Mouse (Mus musculus): Measurements from ENCODE around the gene Ttll11. TPM values are rescaled to one million over a fixed set of nuclear protein-coding genes. Genes with fewer than 3 reads are reported as not detected.

Gene Ttll11
- polyA plus RNA-seq, 1 experiment from 2014 or later = 2.4 TPM

GRCm38 (mm10) chr2:35963280-35963679 lies 16.4 kb downstream of the Ttll11 start:
- Histone ChIP-seq H3K4me3 (no peak overlapping the region), H3K4me2 (replicated peaks) (no peak overlapping the region), H3K4me1 (no peaks in the 10 kb centered on the region), H3K27ac (no peak overlapping the region), H3K9ac (no peak overlapping the region), H3K9me3 (no peaks in the 10 kb centered on the region), H3K36me3 (no peaks in the 10 kb centered on the region), H3K27me3 (no peaks in the 10 kb centered on the region)
- no peak for ATAC-seq (ENCODE audit: insufficient number of reproducible peaks, insufficient read depth, low FRiP score, low TSS enrichment)
- WGBS = 67% methylated on average over 2 of the region's 2 CpGs

DNA sequence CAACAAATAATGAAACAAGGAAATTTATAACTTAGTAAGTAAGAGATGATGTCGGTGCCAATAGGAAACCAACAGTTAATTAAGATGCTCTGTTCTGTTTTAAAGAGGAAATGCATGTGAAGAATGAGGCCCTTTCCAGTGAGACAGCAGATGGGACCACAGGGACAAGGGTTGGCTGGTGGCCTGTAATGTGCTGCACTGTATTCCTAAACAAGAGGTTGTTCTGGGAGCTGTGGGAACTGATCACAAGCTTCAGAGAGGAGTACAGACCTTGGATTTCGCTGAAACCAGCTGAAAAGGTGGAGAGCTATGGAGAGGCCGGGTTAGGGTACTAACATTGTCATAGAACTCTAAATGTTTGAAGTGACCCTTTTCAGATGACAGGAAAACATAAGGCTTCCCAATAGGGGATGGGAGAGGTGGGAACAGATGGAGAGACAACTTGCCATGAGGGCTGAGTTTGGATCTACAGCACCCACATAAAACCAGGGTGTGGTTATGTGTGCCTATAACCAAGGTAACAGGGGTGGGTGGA lies 18.1 kb downstream of the Ttll11 start:
- no peak overlapping the region for H3K9ac ChIP-seq
- H3K9me3 ChIP-seq = no peaks in the 10 kb centered on the region
- H3K27me3 ChIP-seq = no peaks in the 10 kb centered on the region
- 85% methylated on average over 3 of the region's 3 CpGs for WGBS
- no peaks in the 10 kb centered on the region for H3K4me1 ChIP-seq
- no peak overlapping the region for H3K4me3 ChIP-seq
- no peaks in the 10 kb centered on the region for H3K36me3 ChIP-seq
- H3K27ac ChIP-seq = no peak overlapping the region
- H3K4me2 ChIP-seq (replicated peaks) = no peak overlapping the region
- ATAC-seq (ENCODE audit: insufficient number of reproducible peaks, insufficient read depth, low FRiP score, low TSS enrichment) = no peak

- Histone ChIP-seq H3K9ac (no peak overlapping the region), H3K4me1 (no peaks in the 10 kb centered on the region), H3K27me3 (no peaks in the 10 kb centered on the region), H3K4me2 (replicated peaks) (no peak overlapping the region), H3K4me3 (no peak overlapping the region), H3K36me3 (no peaks in the 10 kb centered on the region), H3K27ac (no peak overlapping the region), H3K9me3 (no peaks in the 10 kb centered on the region)
- WGBS = 73% methylated on average over 7 of the region's 7 CpGs
- no peak for ATAC-seq (ENCODE audit: insufficient number of reproducible peaks, insufficient read depth, low FRiP score, low TSS enrichment)
Measured at GRCm38 (mm10) chr2:35957471-35958140, 22.1 kb downstream of the Ttll11 start.

DNA sequence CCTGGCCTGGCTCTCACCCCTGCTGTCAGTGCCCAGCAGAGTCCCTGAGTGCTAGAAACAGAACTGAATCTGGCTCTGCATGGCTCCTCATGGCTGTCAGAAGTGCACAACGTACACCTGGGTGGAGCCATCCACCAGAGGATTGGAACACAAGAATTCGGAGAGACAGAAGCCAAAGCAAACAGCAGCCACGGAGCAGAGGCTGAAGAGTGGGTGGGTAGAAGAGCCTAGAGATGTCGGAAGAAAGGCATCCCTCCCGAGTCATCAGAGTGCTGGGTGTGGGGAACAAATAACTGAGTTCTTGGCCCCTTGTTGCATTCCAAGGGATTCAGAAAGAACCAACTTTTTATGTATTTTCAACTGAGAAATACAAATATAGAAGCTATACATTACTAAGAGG lies 24.5 kb downstream of the Ttll11 start:
- Histone ChIP-seq H3K9me3 (no peaks in the 10 kb centered on the region), H3K36me3 (no peaks in the 10 kb centered on the region), H3K9ac (no peak overlapping the region), H3K4me2 (replicated peaks) (no peak overlapping the region), H3K4me3 (no peak overlapping the region), H3K27me3 (no peaks in the 10 kb centered on the region), H3K4me1 (no peaks in the 10 kb centered on the region), H3K27ac (no peak overlapping the region)
- ATAC-seq (ENCODE audit: insufficient number of reproducible peaks, insufficient read depth, low FRiP score, low TSS enrichment) = no peak
- WGBS = 55% methylated on average over 5 of the region's 5 CpGs

DNA sequence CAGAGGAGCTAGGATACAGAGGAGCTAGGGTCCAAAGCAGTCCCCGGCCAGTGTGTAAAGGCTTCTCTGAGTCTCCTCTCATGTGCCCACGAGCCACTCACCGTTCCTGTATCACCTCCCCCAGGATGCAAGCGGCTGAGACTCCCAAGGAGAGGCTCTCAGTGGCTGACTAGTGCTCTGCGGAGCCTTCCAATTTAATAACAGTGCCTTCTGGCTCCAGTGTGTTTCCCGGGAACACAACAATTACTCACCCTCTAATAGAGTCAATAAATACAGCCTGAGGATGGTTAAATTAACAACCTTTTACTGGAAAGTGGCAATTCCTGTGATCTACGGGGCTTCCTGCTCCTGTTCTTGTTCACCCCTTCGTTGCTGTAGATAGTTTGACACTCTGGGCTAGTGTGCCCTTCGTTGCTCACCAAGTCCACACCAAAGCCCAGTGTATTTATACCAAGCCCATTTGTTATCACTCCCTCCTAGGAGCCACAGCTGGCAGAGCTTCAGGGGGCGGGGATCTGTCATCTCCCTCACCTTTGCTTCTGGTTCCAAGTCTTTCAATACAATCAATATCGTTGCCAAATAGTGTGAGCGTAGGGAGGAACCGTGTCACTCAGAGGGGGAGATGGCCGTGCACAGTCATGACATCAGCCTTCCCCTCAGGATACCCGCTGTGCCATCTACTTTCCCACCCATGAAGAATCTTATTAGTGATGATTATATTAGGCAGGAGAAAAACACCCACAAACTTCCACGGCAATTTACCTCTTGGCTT lies 27.3 kb downstream of the Ttll11 start:
- no peak overlapping the region for H3K4me2 ChIP-seq (replicated peaks)
- no peak overlapping the region for H3K4me3 ChIP-seq
- no peaks in the 10 kb centered on the region for H3K4me1 ChIP-seq
- peaks cover 11% of the 10 kb centered on the region; the same call in 1 of the 2 replicates for H3K9me3 ChIP-seq
- no peak overlapping the region for H3K9ac ChIP-seq
- H3K27ac ChIP-seq = no peak overlapping the region
- WGBS = 71% methylated on average over 16 of the region's 16 CpGs
- H3K36me3 ChIP-seq = no peaks in the 10 kb centered on the region
- no peak for ATAC-seq (ENCODE audit: insufficient number of reproducible peaks, insufficient read depth, low FRiP score, low TSS enrichment)
- H3K27me3 ChIP-seq = no peaks in the 10 kb centered on the region

DNA sequence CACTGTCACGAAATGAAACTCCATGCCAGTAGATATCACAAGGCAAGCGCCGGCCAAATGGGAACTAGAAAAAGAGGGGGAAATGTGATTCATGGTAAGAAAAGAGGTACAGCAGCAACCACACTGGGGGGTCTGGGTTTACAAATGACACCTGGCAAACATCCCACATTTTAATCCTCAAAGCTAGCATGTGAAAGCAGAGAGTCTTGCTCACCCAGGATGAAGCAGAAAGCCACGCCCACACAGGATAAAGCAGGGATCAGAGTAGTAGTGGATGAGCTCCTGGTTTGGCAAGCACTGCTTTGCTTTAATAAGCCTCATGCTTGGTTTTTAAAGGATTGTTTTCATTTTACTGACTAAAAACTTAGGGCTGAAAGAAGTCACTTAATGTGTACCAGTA lies 34.8 kb downstream of the Ttll11 start:
- ATAC-seq (ENCODE audit: insufficient number of reproducible peaks, insufficient read depth, low FRiP score, low TSS enrichment) = no peak
- 79% methylated on average over 4 of the region's 4 CpGs for WGBS
- no peak overlapping the region for H3K9ac ChIP-seq
- H3K4me2 ChIP-seq (replicated peaks) = no peak overlapping the region
- no peak overlapping the region for H3K27ac ChIP-seq
- H3K4me1 ChIP-seq = no peaks in the 10 kb centered on the region
- no peaks in the 10 kb centered on the region for H3K27me3 ChIP-seq
- no peaks in the 10 kb centered on the region for H3K36me3 ChIP-seq
- no peak overlapping the region for H3K4me3 ChIP-seq
- peaks cover 9% of the 10 kb centered on the region; the same call in 1 of the 2 replicates for H3K9me3 ChIP-seq

DNA sequence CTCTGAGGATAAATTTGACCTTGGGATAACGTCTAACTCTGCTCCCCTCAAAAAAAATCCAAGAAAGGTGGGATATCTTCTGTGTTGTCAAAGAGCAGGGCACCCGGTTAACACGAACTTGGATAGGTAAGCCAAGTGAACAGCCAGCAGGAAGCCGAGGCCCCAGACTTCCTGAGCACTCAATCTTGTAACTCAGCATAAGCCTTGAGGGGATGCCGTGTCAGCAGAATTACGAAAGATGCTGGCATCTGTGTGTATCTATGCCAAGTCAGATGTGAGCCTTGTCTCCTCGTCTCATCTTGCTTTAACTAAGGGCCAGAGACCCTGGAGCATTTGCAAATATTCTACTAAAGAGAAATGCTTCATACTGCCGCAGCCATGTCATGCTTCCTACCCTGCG lies 36.8 kb downstream of the Ttll11 start:
- Histone ChIP-seq H3K4me3 (no peak overlapping the region), H3K4me1 (no peaks in the 10 kb centered on the region), H3K27ac (no peak overlapping the region), H3K9me3 (no peaks in the 10 kb centered on the region), H3K27me3 (no peaks in the 10 kb centered on the region), H3K4me2 (replicated peaks) (no peak overlapping the region), H3K9ac (no peak overlapping the region), H3K36me3 (no peaks in the 10 kb centered on the region)
- WGBS = 62% methylated on average over 9 of the region's 9 CpGs
- no peak for ATAC-seq (ENCODE audit: insufficient number of reproducible peaks, insufficient read depth, low FRiP score, low TSS enrichment)

- Histone ChIP-seq H3K4me3 (no peak overlapping the region), H3K36me3 (no peaks in the 10 kb centered on the region), H3K4me1 (no peaks in the 10 kb centered on the region), H3K27me3 (no peaks in the 10 kb centered on the region), H3K4me2 (replicated peaks) (no peak overlapping the region), H3K9me3 (no peaks in the 10 kb centered on the region), H3K9ac (no peak overlapping the region), H3K27ac (no peak overlapping the region)
- WGBS = 77% methylated on average over 5 of the region's 5 CpGs
- no peak for ATAC-seq (ENCODE audit: insufficient number of reproducible peaks, insufficient read depth, low FRiP score, low TSS enrichment)
Measured at GRCm38 (mm10) chr2:35935045-35935444, 44.7 kb downstream of the Ttll11 start.

DNA sequence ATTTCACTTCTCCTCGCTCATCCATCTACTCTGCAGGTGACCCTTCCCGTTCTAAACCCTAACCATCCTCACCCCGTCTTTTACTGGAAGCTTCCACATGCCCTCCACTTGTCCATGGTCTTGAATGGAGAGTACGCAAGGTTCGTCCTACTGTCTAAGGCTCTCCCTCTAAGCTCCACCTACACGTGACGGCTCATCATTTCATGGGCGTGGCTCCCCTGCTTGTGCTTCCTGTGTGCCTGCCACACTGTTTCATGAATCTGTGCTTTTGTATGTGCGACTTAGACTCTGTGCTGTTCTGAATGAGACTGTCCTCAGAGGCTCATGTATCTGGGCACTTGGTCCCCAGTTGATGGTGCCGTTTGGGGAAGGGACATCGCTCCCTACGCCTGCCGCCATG lies 46.6 kb downstream of the Ttll11 start:
- Histone ChIP-seq H3K36me3 (no peaks in the 10 kb centered on the region), H3K9ac (no peak overlapping the region), H3K4me1 (no peaks in the 10 kb centered on the region), H3K4me2 (replicated peaks) (no peak overlapping the region), H3K27ac (no peak overlapping the region), H3K4me3 (no peak overlapping the region), H3K9me3 (no peaks in the 10 kb centered on the region), H3K27me3 (no peaks in the 10 kb centered on the region)
- WGBS = 90% methylated on average over 13 of the region's 13 CpGs
- ATAC-seq (ENCODE audit: insufficient number of reproducible peaks, insufficient read depth, low FRiP score, low TSS enrichment) = no peak

GRCm38 (mm10) chr2:35931619-35932018 lies 48.1 kb downstream of the Ttll11 start:
- H3K27ac ChIP-seq = no peak overlapping the region
- no peaks in the 10 kb centered on the region for H3K4me1 ChIP-seq
- H3K4me2 ChIP-seq (replicated peaks) = no peak overlapping the region
- no peaks in the 10 kb centered on the region for H3K27me3 ChIP-seq
- no peak overlapping the region for H3K4me3 ChIP-seq
- H3K9me3 ChIP-seq = no peaks in the 10 kb centered on the region
- H3K9ac ChIP-seq = no peak overlapping the region
- H3K36me3 ChIP-seq = no peaks in the 10 kb centered on the region
- WGBS = 70% methylated on average over 3 of the region's 3 CpGs
- no peak for ATAC-seq (ENCODE audit: insufficient number of reproducible peaks, insufficient read depth, low FRiP score, low TSS enrichment)

DNA sequence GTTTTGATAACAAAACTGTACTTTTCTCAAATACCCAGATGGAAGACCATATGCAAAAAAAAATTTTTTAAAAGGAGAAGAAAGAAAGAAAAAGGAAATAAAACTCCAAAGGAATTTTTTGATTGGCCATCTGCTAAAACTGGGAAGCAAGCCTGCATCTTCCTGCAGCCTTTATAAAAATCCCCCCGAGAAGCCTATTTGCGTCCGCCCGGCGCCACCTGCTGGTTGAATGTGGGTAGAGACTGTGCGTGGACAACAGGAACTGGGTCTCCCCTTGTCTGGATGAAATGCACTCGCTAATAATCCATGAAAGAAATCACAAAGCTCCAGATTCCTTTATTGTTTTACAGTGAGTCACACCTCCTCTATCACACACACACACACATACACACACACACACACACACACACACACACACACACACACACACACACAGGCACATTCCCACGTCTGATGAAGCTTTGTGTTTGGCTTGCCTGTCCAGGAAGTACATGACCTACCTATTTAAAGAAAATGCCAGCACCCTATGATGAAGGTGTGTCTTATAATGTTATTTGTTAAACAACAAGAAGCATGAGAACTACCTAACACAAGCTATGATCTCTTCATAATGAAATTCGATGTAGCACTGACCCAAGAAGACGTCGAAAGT lies 49.1 kb downstream of the Ttll11 start:
- H3K36me3 ChIP-seq = no peaks in the 10 kb centered on the region
- 34% methylated on average over 11 of the region's 11 CpGs for WGBS
- no peak overlapping the region for H3K4me3 ChIP-seq
- H3K27ac ChIP-seq = no peak overlapping the region
- no peaks in the 10 kb centered on the region for H3K9me3 ChIP-seq
- no peaks in the 10 kb centered on the region for H3K4me1 ChIP-seq
- no peak overlapping the region for H3K4me2 ChIP-seq (replicated peaks)
- H3K27me3 ChIP-seq = no peaks in the 10 kb centered on the region
- no peak for ATAC-seq (ENCODE audit: insufficient number of reproducible peaks, insufficient read depth, low FRiP score, low TSS enrichment)
- H3K9ac ChIP-seq = no peak overlapping the region

DNA sequence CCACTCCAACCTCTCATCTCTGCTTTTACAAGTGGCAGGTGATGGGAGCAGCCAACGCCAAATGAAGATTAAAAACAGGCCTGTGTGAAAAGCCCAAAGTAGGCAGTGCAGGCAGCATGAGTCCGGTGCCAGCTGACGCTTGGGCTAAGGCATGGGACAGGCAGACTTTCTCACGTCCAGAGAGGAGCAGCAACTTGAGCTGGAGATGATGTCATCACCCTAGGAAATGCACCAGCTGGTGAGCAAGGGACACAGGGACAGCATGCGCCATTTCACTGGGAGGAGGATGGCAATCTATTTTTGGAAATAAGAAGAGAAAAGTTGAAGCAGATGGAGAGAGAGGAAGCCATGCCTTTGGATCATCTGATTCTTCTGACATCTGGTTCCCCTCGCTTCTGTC lies 51.6 kb downstream of the Ttll11 start:
- no peak overlapping the region for H3K9ac ChIP-seq
- no peaks in the 10 kb centered on the region for H3K9me3 ChIP-seq
- no peak overlapping the region for H3K4me2 ChIP-seq (replicated peaks)
- H3K4me3 ChIP-seq = no peak overlapping the region
- ATAC-seq (ENCODE audit: insufficient number of reproducible peaks, insufficient read depth, low FRiP score, low TSS enrichment) = no peak
- H3K4me1 ChIP-seq = no peaks in the 10 kb centered on the region
- no peak overlapping the region for H3K27ac ChIP-seq
- H3K27me3 ChIP-seq = no peaks in the 10 kb centered on the region
- 62% methylated on average over 6 of the region's 6 CpGs for WGBS
- H3K36me3 ChIP-seq = no peaks in the 10 kb centered on the region

Data from embryonic facial prominence, embryonic 12.5 days (tissue).